Mouse (Mus musculus) liver (tissue): Measurements from ENCODE around the gene Lyzl6.

ENCODE experiments used
- DNase-seq: peaks from one replicate; pipeline ENCODE4 v3.0.0-alpha.2; 2020; ENCODE audit warnings: mixed read lengths

Lyzl6 gene

GRCm38 (mm10) chr11:103638790-103639189, at the start of gene Lyzl6:
TSS of gene Lyzl6 (minus strand) at chr11:103638890.
- no peak for DNase-seq

GRCm38 (mm10) chr11:103686706-103687105, 48.0 kb upstream of the Lyzl6 start:
- DNase-seq, result no peak

- no peak for DNase-seq
Measured at GRCm38 (mm10) chr11:103685261-103685736, 46.6 kb upstream of the Lyzl6 start.

GRCm38 (mm10) chr11:103683667-103684334, 45.1 kb upstream of the Lyzl6 start:
- DNase-seq, result no peak

GRCm38 (mm10) chr11:103677042-103677441, 38.4 kb upstream of the Lyzl6 start:
- DNase-seq, result peak; percentile 55

- DNase-seq, result peak; percentile 51
Measured at GRCm38 (mm10) chr11:103675556-103675955, 36.9 kb upstream of the Lyzl6 start.

GRCm38 (mm10) chr11:103666907-103667426, 28.3 kb upstream of the Lyzl6 start:
- no peak for DNase-seq

GRCm38 (mm10) chr11:103666181-103666906, 27.7 kb upstream of the Lyzl6 start:
- DNase-seq, result no peak

- DNase-seq, result no peak
Measured at GRCm38 (mm10) chr11:103665695-103666094, 27.0 kb upstream of the Lyzl6 start.

- DNase-seq, result no peak
Measured at GRCm38 (mm10) chr11:103663119-103663518, 24.4 kb upstream of the Lyzl6 start.

GRCm38 (mm10) chr11:103662546-103662945, 23.9 kb upstream of the Lyzl6 start:
- no peak for DNase-seq

- DNase-seq, result no peak
Measured at GRCm38 (mm10) chr11:103661863-103662262, 23.2 kb upstream of the Lyzl6 start.

- DNase-seq, result no peak
Measured at GRCm38 (mm10) chr11:103658189-103658588, 19.5 kb upstream of the Lyzl6 start.

GRCm38 (mm10) chr11:103656520-103656919, 17.8 kb upstream of the Lyzl6 start:
- DNase-seq, result peak; percentile 57

- DNase-seq, result no peak
Measured at GRCm38 (mm10) chr11:103653359-103653965, 14.8 kb upstream of the Lyzl6 start.

- no peak for DNase-seq
Measured at GRCm38 (mm10) chr11:103651426-103651825, 12.7 kb upstream of the Lyzl6 start.

- no peak for DNase-seq
Measured at GRCm38 (mm10) chr11:103649983-103650493, 11.3 kb upstream of the Lyzl6 start.

GRCm38 (mm10) chr11:103649301-103649982, 10.8 kb upstream of the Lyzl6 start, which contains the start of gene Rprml:
TSS of gene Rprml (plus strand) at chr11:103649570.
- DNase-seq, result no peak

- DNase-seq, result no peak
Measured at GRCm38 (mm10) chr11:103648656-103649055, 10.0 kb upstream of the Lyzl6 start.

GRCm38 (mm10) chr11:103647921-103648620, 9.4 kb upstream of the Lyzl6 start:
- DNase-seq, result peak; percentile 2

- DNase-seq, result no peak
Measured at GRCm38 (mm10) chr11:103646301-103646700, 7.6 kb upstream of the Lyzl6 start.

GRCm38 (mm10) chr11:103645731-103646130, 7.0 kb upstream of the Lyzl6 start:
- DNase-seq, result peak; percentile 1
